Mouse (Mus musculus) WW6 (cell line): ENCODE measurements around the gene Trp53i13.

ENCODE experiments used
- DNase-seq: peaks from one replicate; pipeline ENCODE4 v3.0.0-alpha.2; 2013; ENCODE audit warnings: low read depth, low spot score

Trp53i13 gene

GRCm38 (mm10) chr11:77492311-77492871 lies 23.4 kb downstream of the Trp53i13 start:
- DNase-seq = no peak

GRCm38 (mm10) chr11:77491502-77492291 lies 24.1 kb downstream of the Trp53i13 start:
- DNase-seq = no peak

- DNase-seq = peak; percentile 96
Measured at GRCm38 (mm10) chr11:77491123-77491501, 24.7 kb downstream of the Trp53i13 start.

GRCm38 (mm10) chr11:77490451-77490850 lies 25.3 kb downstream of the Trp53i13 start:
- no peak for DNase-seq

- DNase-seq = no peak
Measured at GRCm38 (mm10) chr11:77489591-77490235, 26.1 kb downstream of the Trp53i13 start, which contains the start of gene Ankrd13b. Gene Ankrd13b (minus strand): TSS chr11:77489678.

GRCm38 (mm10) chr11:77488771-77489581 lies 26.8 kb downstream of the Trp53i13 start:
- DNase-seq = no peak

GRCm38 (mm10) chr11:77486798-77487197 lies 29.0 kb downstream of the Trp53i13 start:
- no peak for DNase-seq

- DNase-seq = no peak
Measured at GRCm38 (mm10) chr11:77485229-77485628, 30.6 kb downstream of the Trp53i13 start.

GRCm38 (mm10) chr11:77483510-77484255 lies 32.1 kb downstream of the Trp53i13 start:
- DNase-seq = no peak

- DNase-seq = no peak
Measured at GRCm38 (mm10) chr11:77483043-77483442, 32.7 kb downstream of the Trp53i13 start.

GRCm38 (mm10) chr11:77476895-77477294 lies 38.9 kb downstream of the Trp53i13 start:
- DNase-seq = no peak

- no peak for DNase-seq
Measured at GRCm38 (mm10) chr11:77476216-77476615, 39.6 kb downstream of the Trp53i13 start.

- DNase-seq = no peak
Measured at GRCm38 (mm10) chr11:77472775-77473174, 43.0 kb downstream of the Trp53i13 start.

GRCm38 (mm10) chr11:77471407-77471806 lies 44.4 kb downstream of the Trp53i13 start:
- no peak for DNase-seq

GRCm38 (mm10) chr11:77468397-77468796 lies 47.4 kb downstream of the Trp53i13 start:
- no peak for DNase-seq

GRCm38 (mm10) chr11:77467784-77468183 lies 48.0 kb downstream of the Trp53i13 start:
- peak; percentile 80 for DNase-seq

- peak; percentile 79 for DNase-seq
Measured at GRCm38 (mm10) chr11:77467157-77467556, 48.6 kb downstream of the Trp53i13 start.

GRCm38 (mm10) chr11:77466544-77466943 lies 49.2 kb downstream of the Trp53i13 start:
- no peak for DNase-seq

GRCm38 (mm10) chr11:77465111-77465510 lies 50.7 kb downstream of the Trp53i13 start:
- DNase-seq = no peak

- no peak for DNase-seq
Measured at GRCm38 (mm10) chr11:77464684-77465083, 51.1 kb downstream of the Trp53i13 start.

GRCm38 (mm10) chr11:77463786-77464185 lies 52.0 kb downstream of the Trp53i13 start:
- DNase-seq = no peak
